Mouse (Mus musculus): Measurements from ENCODE around the gene Gja3. TPM values are rescaled to one million over a fixed set of nuclear protein-coding genes. Genes with fewer than 3 reads are reported as not detected.

Gene Gja3
- polyA plus RNA-seq (2015; fragmentation: Illumina TruSeq; extraction: RNeasy Lipid Tissue Mini Kit (QIAGEN cat#74804); ENCODE audit: insufficient read depth, low read depth, low replicate concordance), result not detected

GRCm38 (mm10) chr14:57057563-57058321, at the start of gene Gja3:
Gja3 (minus strand) TSS chr14:57058100.

GRCm38 (mm10) chr14:57104106-57105023, 46.5 kb upstream of the Gja3 start, which contains the start of gene Gjb2:
Gjb2 (minus strand) TSS chr14:57104702.

Other genes starting within 250 kb of the Gja3 start
- 9.9 TPM for gene Zmym5, start 246.4 kb downstream of the Gja3 start, polyA plus RNA-seq (2015; fragmentation: Illumina TruSeq; extraction: RNeasy Lipid Tissue Mini Kit (QIAGEN cat#74804); ENCODE audit: insufficient read depth, low read depth, low replicate concordance)
- gene Zmym2, start 171.4 kb downstream of the Gja3 start, polyA plus RNA-seq (2015; fragmentation: Illumina TruSeq; extraction: RNeasy Lipid Tissue Mini Kit (QIAGEN cat#74804); ENCODE audit: insufficient read depth, low read depth, low replicate concordance), result 13.3 TPM
- gene Gjb2, start 46.6 kb upstream of the Gja3 start, polyA plus RNA-seq (2015; fragmentation: Illumina TruSeq; extraction: RNeasy Lipid Tissue Mini Kit (QIAGEN cat#74804); ENCODE audit: insufficient read depth, low read depth, low replicate concordance), result 5.6 TPM
- not detected for gene Gm4491, start 57.8 kb upstream of the Gja3 start, polyA plus RNA-seq (2015; fragmentation: Illumina TruSeq; extraction: RNeasy Lipid Tissue Mini Kit (QIAGEN cat#74804); ENCODE audit: insufficient read depth, low read depth, low replicate concordance)
- not detected for gene Gjb6, start 75.5 kb upstream of the Gja3 start, polyA plus RNA-seq (2015; fragmentation: Illumina TruSeq; extraction: RNeasy Lipid Tissue Mini Kit (QIAGEN cat#74804); ENCODE audit: insufficient read depth, low read depth, low replicate concordance)